Mouse (Mus musculus) layer of hippocampus, postnatal 14 days (tissue): ENCODE results near the gene Nol11. TPM values are rescaled to one million over a fixed set of nuclear protein-coding genes. Genes with fewer than 3 reads are reported as not detected.
"Not testable (repeated sequence)": the region's sequence is repeated elsewhere in the genome, so short reads cannot be mapped to it uniquely, and the experiment has no call there.

Source experiments
- DNase-seq, 2 experiments: peaks; one replicate each; pipeline ENCODE4 v3.0.0; 2021 to 2022; ENCODE audit warnings: low spot score in 2 of 2, mixed read lengths in 1 of 2
- total RNA-seq, 2 experiments: library from RNA; stranded (reverse); gene quantifications; 2 replicates each; pipeline ENCODE4 v1.2.3; 2021

The Nol11 gene
- total RNA-seq, 2 experiments from 2014 or later: 22.2 to 23.8 TPM

DNA sequence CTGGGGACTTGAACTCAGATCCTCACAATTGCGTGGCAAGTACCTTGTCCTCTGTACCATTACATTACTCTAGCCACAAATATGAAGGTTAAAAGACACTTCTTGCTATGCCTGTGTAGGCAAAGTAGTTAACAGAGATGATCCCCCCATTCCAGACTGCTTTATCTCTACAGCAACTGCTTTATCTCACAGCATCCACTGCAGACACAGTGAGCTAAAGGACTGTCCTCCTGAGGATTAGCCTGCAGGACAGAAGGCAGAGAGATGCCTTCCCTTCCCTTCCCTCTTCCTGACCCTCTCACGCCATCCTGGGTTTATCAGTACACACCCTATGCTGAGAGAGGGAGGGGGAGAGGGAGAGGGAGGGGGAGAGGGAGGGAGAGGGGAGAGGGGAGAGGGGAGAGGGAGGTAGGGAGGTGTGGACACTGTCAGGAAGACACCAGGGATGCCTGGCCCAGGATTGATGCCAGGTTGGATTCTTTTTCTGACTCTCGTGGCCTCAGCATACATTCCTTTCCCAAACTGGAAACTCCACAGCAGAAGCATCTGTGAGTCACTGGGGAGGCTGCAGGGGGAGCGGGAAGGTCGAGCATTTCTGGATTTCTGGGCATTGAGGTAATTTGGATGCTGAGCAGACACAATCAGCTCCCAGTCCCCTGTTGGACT lies 32.1 kb downstream of the Nol11 start:
- no peak for DNase-seq

DNA sequence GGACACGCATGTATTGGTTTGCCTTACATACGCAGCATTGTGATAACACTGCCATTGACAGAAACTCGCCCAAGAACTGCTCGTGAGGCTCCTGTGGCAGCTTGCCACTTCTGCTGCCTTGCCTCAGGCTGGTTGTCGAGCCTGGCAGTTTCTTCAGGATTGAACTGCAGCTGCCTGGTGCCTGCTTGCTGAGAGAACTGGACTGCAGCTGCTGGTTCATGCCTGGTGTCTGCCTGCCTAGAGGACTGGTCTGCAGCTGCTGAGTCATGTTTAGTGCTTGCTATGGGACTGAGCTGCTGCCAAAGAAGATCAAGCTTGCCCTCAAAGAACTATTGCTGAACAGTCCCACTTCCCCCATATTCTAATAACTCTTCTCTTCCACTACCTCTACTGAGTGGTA lies 33.9 kb downstream of the Nol11 start:
- no peak for DNase-seq

DNA sequence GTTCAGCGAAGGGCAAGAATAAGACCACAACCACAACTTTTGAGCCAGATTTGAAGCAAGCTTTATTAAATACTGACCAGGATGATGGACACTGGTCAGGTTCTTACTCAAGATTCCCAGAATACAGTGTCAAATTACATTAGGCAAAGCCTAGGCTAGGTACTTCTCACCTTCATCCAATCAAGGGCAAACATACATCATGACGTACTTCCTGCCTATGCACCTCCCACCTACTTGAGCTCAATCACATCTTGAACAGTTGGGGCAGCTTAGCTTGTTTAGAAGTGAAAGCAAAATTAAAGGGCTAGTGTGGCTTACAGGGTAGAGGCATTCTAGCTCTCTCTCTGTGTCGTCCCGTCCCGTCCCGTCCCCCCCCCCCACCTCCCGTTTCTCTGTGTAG lies 34.8 kb downstream of the Nol11 start:
- no peak for DNase-seq

DNA sequence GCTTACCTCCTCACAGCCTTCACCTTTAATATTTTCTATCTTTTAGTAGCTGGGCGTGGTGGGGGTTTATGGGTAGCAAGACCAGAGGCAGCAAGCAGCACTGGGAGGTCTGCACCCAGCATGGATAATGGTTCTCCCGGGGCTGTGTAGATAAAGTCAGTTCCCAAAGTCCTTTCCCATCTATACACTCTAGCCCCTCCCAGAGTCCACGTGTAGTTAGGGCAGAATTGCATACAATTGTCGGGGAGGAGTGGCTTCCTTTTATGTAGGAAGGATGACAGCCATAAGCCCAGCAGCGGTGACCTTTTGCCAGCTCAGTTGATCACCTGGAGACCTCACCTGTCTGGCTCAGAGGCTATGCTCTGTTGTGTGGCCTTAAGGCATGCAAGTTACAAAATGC lies 35.5 kb downstream of the Nol11 start:
- no peak for DNase-seq

DNA sequence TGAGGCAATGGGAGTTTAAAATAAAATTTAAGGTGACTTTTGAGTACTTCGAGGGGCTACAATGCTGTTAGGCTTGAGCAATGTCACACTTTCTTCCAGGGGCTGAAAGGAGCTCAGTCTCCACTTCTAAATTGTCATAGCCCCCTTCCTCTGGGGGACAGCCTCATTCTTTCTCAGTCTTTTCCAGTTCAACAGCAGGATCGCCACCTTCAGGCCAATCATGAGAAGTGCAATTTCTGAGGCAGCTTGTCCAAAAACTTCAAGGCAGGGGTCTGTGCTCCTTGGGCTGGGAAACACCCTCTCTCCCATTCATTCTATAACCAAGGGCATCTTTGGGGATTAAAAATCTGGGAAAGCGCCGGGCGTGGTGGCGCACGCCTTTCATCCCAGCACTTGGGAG lies 37.4 kb downstream of the Nol11 start:
- no peak for DNase-seq

DNA sequence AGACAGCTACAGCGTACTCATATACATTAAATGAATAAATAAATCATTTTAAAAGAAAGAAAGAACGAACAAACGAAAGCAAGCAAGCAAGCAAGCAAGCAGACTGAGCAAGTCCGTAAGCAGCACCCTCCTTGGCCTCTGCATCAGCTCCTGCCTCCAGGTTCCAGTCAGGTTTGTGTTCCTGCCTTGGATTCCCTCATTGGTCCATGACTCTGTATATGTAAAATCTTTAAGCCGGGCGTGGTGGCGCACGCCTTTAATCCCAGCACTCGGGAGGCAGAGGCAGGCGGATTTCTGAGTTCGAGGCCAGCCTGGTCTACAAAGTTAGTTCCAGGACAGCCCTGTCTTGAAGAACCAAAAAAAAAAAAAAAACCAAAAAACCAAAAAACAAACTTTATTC lies 45.2 kb downstream of the Nol11 start:
- DNase-seq: not testable (repeated sequence)

DNA sequence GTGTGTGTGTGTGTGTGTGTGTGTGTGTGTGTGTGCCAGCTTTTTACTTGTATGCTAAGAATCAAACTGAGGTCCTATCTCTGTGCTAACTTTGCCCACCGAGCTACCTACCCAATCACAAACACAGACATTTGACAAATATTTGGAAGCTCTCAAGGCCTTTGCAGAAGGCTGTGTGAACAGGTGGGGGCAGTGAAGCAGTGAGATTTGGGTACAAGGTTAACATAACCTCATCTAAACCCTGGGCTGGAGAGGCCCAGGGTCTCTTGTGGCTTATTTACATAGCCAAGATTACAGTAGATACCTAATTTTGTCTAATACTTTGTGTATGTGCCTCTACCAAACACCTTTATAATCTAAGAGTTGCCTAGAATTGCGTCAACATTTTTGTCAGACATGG lies 46.8 kb downstream of the Nol11 start:
- no peak for DNase-seq

DNA sequence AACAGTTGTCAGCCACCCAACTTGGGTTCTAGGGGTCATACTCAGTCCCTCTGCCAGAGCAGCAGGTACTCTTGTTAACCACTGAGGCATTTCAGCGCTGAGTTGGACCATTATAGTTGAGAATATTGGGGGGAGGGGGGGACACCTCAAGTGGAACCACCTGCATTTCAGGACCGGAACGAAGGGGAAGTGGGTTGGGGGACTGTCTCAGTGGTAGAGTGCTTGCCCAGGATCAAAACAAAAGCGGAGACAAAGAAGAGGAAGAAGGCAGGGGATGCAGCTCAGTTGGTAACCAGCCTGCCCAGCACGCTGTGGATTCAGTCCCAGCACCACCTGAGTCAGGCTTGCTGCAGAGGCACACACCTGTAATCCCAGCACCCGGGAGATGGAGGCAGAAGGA lies 48.4 kb downstream of the Nol11 start:
- no peak for DNase-seq

DNA sequence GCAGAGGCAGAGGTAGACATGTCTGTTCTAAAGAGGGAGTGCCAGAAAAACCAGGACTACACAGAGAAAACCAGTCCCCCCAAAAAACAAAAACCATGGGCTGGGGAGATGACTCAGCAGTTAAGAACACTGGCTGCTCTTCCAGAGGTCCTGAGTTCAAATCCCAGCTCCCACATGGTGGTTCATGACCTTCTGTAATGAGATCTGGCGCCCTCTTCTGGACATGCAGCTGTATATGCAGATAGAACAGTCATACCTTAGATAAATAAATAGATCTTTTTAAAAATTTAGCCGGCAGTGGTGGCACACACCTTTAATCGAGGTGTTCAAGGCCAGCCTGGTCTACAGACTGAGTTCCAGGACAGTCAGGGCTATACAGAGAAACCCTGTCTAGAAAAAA lies 50.5 kb downstream of the Nol11 start:
- no peak for DNase-seq

DNA sequence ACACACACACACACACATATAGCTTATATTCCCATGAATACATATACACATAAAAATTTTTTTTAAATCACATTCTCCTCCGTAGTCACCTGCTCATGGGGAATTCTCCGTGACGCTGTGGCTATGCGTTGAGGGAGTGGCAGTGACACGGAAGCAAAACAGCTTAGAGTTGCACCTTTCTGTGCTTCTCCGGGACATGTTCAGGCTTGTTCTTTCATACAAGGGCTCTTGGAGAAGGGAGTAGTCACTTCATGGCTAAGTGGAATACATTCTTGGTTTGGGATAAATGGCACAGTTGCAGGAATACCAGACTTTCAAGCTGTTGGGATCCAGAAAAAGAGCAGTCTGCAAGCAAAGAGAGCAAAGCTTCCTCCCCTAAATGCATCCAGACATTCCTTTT lies 51.6 kb downstream of the Nol11 start:
- no peak for DNase-seq

DNA sequence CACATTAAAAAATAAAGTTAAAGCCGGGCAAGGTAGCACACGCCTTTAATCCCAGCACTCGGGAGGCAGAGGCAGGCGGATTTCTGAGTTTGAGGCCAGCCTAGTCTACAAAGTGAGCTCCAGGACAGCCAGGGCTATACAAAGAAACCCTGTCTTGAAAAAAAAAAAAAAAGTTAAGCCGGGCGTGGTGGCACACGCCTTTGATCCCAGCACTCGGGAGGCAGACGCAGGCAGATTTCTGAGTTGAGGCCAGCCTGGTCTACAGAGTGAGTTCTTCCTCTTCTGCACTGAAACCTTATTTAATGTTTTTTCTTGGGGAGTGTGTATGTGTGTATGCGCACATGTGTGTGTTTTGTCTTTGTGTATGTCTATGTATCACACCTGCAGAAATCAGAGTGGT lies 52.7 kb downstream of the Nol11 start:
- not testable (repeated sequence) for DNase-seq

DNA sequence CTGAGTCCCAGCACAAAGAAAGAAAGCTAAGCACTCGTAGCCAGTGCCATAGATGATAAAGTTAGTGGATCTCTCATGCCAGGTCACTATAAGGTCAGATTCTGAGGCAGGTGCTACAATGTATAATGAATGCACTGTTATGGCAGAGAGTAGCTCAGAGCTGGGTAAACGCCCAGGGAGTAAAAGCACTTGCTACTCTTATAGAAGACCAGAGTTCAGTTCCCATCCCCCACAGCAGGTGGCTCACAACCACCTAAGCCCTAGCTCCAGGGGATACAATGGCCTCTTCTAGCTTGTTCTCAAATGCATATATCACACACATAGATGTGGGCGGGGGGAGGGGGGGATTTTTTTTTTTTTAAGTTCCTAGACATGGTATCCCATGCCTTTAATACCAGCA lies 53.4 kb downstream of the Nol11 start:
- no peak for DNase-seq

DNA sequence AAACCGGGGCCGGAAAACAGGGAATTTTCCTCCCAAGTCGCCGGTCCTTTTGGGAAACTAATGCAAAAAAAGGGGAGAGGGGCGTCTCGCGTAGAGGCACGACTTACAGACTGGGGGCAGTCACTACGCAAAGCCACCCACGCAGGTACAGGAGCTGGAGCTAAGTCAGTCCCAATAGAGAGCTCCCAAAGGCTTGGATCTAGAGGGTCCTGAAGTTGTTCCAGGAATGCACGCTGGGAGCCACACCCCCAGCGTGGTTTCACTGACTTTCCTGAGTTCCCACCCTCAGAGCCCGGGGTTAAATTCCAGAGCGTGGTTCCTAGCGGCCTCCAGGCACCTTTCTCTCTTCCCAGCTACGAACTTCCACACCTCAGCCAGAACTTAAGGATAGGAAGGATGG lies 56.8 kb downstream of the Nol11 start:
- no peak for DNase-seq

DNA sequence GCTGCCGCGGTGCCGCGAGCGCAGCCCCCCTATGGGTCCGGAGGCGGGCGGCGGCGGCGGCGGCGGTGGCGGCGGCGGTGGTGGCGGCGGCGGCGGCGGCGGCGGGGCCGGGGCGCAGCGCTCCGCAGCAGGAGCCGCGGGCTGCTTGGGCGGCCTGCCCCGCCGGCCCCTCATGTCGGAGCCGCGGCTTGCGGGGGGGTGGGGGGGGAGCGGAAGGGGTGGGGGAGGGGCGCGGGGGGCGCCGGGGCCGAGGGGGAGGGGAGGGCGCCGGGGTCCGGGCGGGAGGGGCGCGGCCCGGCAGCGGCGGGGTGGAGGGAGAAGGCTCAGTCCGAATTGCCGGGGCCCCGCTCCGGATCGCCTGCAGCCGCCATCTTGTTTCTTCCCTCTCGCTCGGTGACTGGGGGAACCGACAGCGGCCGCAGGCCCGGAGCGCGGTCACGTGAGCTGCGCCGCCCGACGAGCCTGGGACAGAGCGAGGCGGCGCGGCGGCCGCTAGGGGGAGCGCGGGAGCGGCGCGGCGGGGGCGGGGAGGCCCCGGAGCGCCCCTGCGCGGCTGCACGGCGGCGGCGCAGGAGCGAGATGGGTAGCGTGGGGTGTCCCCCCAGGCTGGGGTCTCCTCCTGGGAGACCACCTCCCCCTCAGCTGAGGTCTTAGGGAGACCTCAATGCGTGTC lies 57.3 kb downstream of the Nol11 start, which contains the start of gene Bptf:
TSS of gene Bptf (minus strand) at position 379 of the 673 bp plus-strand sequence.
- peak; percentile 85 to 91 for DNase-seq

DNA sequence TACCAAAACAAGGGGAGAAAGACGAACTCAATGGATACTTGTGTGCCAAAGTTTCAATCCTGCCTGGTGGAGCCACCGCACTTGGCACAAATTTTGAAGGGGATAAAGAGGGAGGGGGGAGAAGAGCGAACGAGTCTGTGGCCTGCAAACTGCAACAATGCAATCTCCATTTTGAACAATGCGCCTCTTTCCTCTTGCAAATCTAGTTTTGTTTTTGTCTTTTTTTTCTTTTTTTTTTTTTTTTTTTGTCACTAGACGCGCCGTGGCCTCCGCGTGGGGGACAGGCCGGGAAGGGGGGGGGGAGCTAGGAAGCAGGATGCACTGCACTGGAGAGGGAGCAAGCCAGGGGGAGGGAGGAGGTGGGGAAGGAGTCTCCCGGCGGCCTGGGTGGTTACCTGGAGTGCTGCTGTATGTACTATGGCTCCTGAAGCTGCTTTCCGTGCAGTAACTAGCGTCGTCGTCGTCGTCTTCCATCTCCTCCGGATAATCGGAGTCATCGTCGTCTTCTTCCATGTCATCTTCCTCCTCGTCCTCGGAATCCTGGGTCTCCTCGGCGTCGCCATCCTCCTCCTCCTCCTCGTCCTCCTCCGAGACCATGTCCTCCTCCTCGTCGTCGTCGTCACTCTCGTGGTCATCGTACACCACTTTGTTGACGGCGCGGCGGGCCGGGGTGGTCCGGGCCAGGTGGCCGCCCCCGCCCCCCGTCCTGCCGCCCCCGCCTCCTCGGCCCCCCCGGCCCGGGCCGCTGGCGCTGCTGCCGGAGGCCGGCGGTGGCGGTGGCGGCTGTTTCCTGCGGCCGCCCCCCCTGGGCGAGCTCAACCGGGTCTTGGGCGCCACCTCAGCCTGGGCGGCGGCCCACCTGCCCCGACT lies 58.1 kb downstream of the Nol11 start:
- DNase-seq: peak; percentile 52 to 62

DNA sequence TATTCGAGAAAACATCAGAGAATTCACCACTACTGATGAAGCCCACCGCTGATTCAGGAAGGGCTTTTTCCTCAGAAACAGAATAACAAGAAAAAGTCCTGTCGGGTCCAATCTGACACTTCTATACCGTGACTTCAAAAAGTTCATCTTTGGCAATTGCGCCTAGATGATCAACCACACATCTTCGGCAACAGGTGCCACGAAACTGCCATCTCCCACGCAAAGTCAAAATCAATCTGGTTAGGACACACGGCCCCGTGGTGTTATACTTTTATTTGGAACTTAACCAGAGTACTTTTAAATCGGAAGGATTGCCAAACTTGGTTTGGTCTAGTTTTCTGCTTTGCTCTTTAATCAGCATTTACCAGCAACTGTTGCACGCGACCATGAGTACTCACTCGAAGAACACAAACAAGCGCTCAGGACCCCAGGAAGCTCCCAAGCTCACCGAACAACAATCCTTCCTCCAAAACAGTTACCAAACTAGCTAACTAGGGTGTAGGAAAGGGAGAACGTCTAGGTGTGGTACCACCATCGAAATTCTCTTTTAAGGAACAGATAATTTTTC lies 58.9 kb downstream of the Nol11 start:
- DNase-seq: no peak

DNA sequence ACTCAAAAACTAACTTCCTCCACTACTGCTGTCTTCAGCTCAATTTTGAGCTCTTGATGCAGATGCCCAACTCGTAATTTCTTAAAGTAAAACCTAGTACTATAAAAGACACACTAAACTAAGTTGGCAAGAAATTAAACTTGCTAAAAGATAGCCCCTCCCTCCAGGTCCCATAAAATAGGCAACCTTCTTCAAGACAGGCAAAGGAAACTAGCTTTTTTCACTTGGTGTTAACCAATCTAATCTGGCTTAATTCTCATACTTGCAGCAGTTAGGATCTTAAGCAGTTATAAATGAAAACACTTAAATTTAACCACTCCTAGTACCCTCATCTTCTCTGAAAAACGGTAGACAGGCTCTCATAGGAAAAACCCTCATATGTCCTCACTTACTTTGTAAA lies 59.5 kb downstream of the Nol11 start:
- DNase-seq: no peak

DNA sequence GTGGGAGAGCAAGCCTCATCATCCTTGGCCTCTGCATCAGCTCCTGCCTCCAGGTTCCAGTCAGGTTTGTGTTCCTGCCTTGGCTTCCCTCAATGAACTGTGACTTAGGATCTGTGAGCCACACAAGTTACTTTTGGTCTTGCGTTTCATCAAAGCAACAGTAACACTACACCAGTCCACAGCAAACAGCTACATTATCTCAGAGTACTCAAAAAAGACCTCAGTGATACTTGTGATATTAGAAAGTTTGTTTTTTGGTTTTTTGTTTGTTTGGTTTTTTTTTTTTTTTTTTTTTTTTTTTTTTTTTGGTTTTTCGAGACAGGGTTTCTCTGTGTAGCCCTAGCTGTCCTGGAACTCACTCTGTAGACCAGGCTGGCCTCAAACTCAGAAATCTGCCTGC lies 62.5 kb downstream of the Nol11 start:
- not testable (repeated sequence) for DNase-seq

DNA sequence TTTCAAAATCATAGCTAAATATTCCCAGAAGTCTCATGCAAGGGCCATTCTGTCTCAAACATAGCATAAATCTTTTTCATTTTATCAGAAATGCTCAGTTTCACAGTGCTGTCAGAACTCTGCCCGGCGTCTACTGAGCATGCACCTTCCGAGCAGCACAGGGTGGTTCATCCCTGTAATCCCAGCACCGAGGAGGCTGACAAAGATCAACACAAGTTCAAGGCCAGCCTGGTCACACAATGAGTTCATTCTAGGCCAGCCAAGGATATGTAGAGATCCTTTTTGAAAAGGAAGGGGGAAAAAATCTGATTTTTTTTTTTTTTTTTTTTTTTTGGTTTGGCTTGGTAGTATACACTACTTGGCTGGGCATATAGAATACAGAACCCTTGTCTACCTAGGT lies 64.2 kb downstream of the Nol11 start:
- no peak for DNase-seq

DNA sequence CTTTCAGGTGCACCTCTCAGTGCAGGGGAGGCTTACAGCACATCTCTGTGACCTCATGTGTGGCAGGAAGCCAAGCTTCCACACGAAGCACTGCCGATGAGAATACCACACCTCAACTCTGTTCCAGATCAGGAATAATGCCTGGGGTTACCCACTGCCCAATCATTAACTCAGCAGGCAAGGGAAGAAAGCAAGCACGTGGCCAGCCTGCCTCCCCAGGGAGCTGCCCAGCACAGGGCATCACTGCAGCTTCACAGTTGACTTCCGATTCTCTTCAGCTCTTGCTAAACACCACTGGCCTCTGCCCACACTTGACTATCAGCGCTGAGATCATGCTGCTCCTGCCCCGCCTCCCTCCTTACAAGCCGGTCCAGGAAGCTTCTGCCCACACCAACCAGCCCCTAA lies 64.9 kb downstream of the Nol11 start:
- DNase-seq: no peak

DNA sequence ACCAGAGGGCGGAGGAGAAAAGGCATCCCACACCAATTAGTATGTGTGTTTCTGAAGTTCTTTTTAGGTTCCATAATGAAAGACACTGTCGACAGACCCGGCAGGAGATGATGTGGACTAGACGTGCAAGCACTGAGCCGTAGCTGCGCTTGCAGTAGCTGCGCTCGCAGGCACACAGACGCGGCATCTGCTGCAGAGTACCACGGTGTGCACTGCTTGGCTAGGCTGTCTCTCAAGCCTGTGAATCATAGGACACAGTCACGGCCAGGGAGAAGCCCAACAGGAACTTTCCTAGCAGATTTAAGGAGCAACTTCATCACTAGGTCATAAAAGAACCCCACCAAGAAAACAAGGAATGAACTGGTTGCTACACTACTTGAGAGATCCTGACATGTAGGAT lies 71.4 kb downstream of the Nol11 start:
- no peak for DNase-seq
